Comparison of ENCODE assay signal across 8 mouse cellular contexts in the genomic region with DNA sequence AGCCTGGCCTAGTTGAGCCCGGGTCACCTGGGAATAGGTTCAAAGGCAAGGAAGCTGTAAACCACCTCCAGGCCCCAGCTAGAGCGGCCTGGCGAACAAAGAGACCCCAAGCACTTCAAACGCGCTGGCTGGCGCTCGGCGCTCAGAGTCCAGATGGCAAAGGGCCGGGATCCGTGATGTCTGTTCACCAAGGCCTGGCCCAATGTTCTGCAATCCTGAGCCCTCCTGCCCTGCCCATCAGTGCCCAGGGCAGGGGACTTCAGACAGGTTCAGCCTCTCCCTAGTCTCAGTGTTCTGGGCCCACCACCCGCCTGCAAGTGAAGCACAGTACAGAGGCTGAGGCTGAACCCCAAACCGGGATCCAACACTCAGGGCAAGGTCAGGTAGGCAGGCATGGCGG. TPM values are rescaled to one million over a fixed set of nuclear protein-coding genes. Genes with fewer than 3 reads are reported as not detected.
A peak's percentile ranks its signal among the peaks of the same experiment; 100 is the strongest.
DNase-seq lines count a peak whose midpoint lies in the region; ATAC-seq lines count a peak whose summit lies in the region.

No protein-coding gene starts in this region.

- no peak for ATAC-seq in liver, embryonic 11.5 days (replicated peaks; ENCODE audit: low FRiP score)
- peak; percentile 41; the same call in 1 of the 2 replicates for ATAC-seq in embryonic facial prominence, embryonic 11.5 days (replicated peaks; ENCODE audit: insufficient number of reproducible peaks, low FRiP score, low TSS enrichment, low read depth)
- peak; percentile 64 for ATAC-seq in limb, embryonic 11.5 days (ENCODE audit: insufficient number of reproducible peaks, low FRiP score, low TSS enrichment, low read depth)
- 0 out of 2 replicates have a peak, but pooled peaks have one; percentile 9 for ATAC-seq in neutrophil, adult 5-6 weeks (ENCODE audit: extremely low read depth, insufficient number of reproducible peaks, low FRiP score, poor library complexity, severe bottlenecking)

- peaks cover 49% of the 10 kb centered on the region for H3K27me3 ChIP-seq in liver, embryonic 11.5 days (replicated peaks; ENCODE audit: control insufficient read depth, insufficient read depth, low read length)
- peaks cover 19% of the 10 kb centered on the region for H3K27me3 ChIP-seq in embryonic facial prominence, embryonic 11.5 days (ENCODE audit: control insufficient read depth, insufficient read depth, low read length)
- no peaks in the 10 kb centered on the region; the same call in 1 of the 2 replicates for H3K27me3 ChIP-seq in limb, embryonic 11.5 days (ENCODE audit: control insufficient read depth, insufficient read depth, low read length)

- no peaks in the 10 kb centered on the region for H3K9me3 ChIP-seq in liver, embryonic 11.5 days (ENCODE audit: control insufficient read depth, low read length)
- H3K9me3 ChIP-seq in embryonic facial prominence, embryonic 11.5 days (replicated peaks; ENCODE audit: control insufficient read depth, low read length): no peaks in the 10 kb centered on the region
- H3K9me3 ChIP-seq in limb, embryonic 11.5 days (ENCODE audit: control insufficient read depth, low read length): no peaks in the 10 kb centered on the region

- peak overlapping the region; percentile 52 for H3K4me3 ChIP-seq in liver, embryonic 11.5 days (ENCODE audit: low read depth, low read length)
- H3K4me3 ChIP-seq in embryonic facial prominence, embryonic 11.5 days (ENCODE audit: low read depth, low read length): peak overlapping the region; percentile 68
- peak overlapping the region; percentile 69 for H3K4me3 ChIP-seq in limb, embryonic 11.5 days (ENCODE audit: low read depth, low read length)

- peak overlapping the region; percentile 67 for H3K4me2 ChIP-seq in liver, embryonic 11.5 days
- peak overlapping the region; percentile 93 for H3K4me2 ChIP-seq in embryonic facial prominence, embryonic 11.5 days (ENCODE audit: low read depth, low read length)
- peak overlapping the region; percentile 98 for H3K4me2 ChIP-seq in limb, embryonic 11.5 days (ENCODE audit: low read depth, severe bottlenecking)

- H3K9ac ChIP-seq in liver, embryonic 11.5 days (ENCODE audit: low read depth, low read length): no peak overlapping the region; the same call in 1 of the 2 replicates
- peak overlapping the region; percentile 77 for H3K9ac ChIP-seq in embryonic facial prominence, embryonic 11.5 days (replicated peaks; ENCODE audit: low read length)
- H3K9ac ChIP-seq in limb, embryonic 11.5 days (ENCODE audit: low read length): peak overlapping the region; percentile 92

- no peak overlapping the region; the same call in 1 of the 2 replicates for H3K27ac ChIP-seq in liver, embryonic 11.5 days (ENCODE audit: low read depth, low read length)
- peak overlapping the region; percentile 88 for H3K27ac ChIP-seq in embryonic facial prominence, embryonic 11.5 days (replicated peaks; ENCODE audit: low read depth, low read length)
- H3K27ac ChIP-seq in limb, embryonic 11.5 days (replicated peaks; ENCODE audit: low read depth, low read length): peak overlapping the region; percentile 93

- DNase-seq in liver, embryonic 11.5 days (ENCODE audit: low spot score): no peak
- no peak for DNase-seq in liver
- peak; percentile 68 for DNase-seq in embryonic facial prominence, embryonic 11.5 days (ENCODE audit: low spot score)
- peak; percentile 82 for DNase-seq in limb, embryonic 11.5 days (ENCODE audit: low spot score)
- no peak for DNase-seq in gastrocnemius, adult 8-10 months (ENCODE audit: low spot score in 2 of 2)
- no peak for DNase-seq in frontal cortex, adult 2 months (ENCODE audit: extremely low spot score in 1 of 2, low spot score in 1 of 2)
- DNase-seq in layer of hippocampus, postnatal 10 days (ENCODE audit: low spot score in 2 of 2): no peak

- H3K36me3 ChIP-seq in liver, embryonic 11.5 days (ENCODE audit: control insufficient read depth, insufficient read depth, low read length): no peaks in the 10 kb centered on the region
- no peaks in the 10 kb centered on the region for H3K36me3 ChIP-seq in embryonic facial prominence, embryonic 11.5 days (replicated peaks; ENCODE audit: control insufficient read depth, insufficient read depth, low read depth, low read length)
- no peaks in the 10 kb centered on the region for H3K36me3 ChIP-seq in limb, embryonic 11.5 days (ENCODE audit: control insufficient read depth, insufficient read depth, low read length)

- WGBS in liver, embryonic 11.5 days: 34% methylated on average over 13 of the region's 13 CpGs
- WGBS in embryonic facial prominence, embryonic 11.5 days: 10% methylated on average over 13 of the region's 13 CpGs
- 9% methylated on average over 13 of the region's 13 CpGs for WGBS in limb, embryonic 11.5 days

- peaks cover 5% of the 10 kb centered on the region for H3K4me1 ChIP-seq in liver, embryonic 11.5 days (replicated peaks; ENCODE audit: control insufficient read depth, insufficient read depth, low read length)
- H3K4me1 ChIP-seq in embryonic facial prominence, embryonic 11.5 days (ENCODE audit: control insufficient read depth, insufficient read depth, low read length): peaks cover 5% of the 10 kb centered on the region; the same call in 1 of the 2 replicates
- peaks cover 22% of the 10 kb centered on the region for H3K4me1 ChIP-seq in limb, embryonic 11.5 days (ENCODE audit: control insufficient read depth, insufficient read depth, low read length)

RNA-seq across cellular contexts. Expression of a gene that starts 0.9 kb away (rescaled TPM):
- 4.5 and 5.8 TPM in 2 replicates for polyA plus RNA-seq in liver, embryonic 11.5 days (2014; fragmentation: Nextera tagmentation; extraction: Ambion mirVana)
- polyA plus RNA-seq in embryonic facial prominence, embryonic 11.5 days (2014; fragmentation: Nextera tagmentation; extraction: Ambion mirVana): 52.3 and 59.4 TPM in 2 replicates
- polyA plus RNA-seq in limb, embryonic 11.5 days (2014; fragmentation: Nextera tagmentation; extraction: Ambion mirVana): 43.8 and 47.0 TPM in 2 replicates
- total RNA-seq in neutrophil, adult 5-6 weeks (2017): not detected in 2 replicates
- total RNA-seq in gastrocnemius, adult 8-10 months (2022): 1 to 10 TPM in 2 of 4 experiments, under 1 TPM in 2; 0.65 to 1.3 (median 0.93) TPM
- polyA plus RNA-seq in frontal cortex, adult 2 months (2012; rRNA removed): 2.1 and 2.6 TPM in 2 replicates
- total RNA-seq in layer of hippocampus, postnatal 10 days (2021): 1 to 10 TPM; 1.8 to 2.1 TPM

Comparison
In these comparisons a context has a peak if more than half of its experiments do, and no peak if none do; other contexts are left out.
1. DNase-seq: peak in embryonic facial prominence, embryonic 11.5 days (single experiment) and limb, embryonic 11.5 days (single experiment); none in liver, embryonic 11.5 days (single experiment), liver (single experiment), gastrocnemius, adult 8-10 months (0 of 2), frontal cortex, adult 2 months (0 of 2) and layer of hippocampus, postnatal 10 days (0 of 2).
2. Peak in every context shown above with its lines, with median percentiles within 50 percentile points of each other: H3K4me2 ChIP-seq and H3K4me3 ChIP-seq.